Mouse (Mus musculus) forebrain, embryonic 12.5 days (tissue): ENCODE measurements at regions not wholly inside any gene's neighbourhood (a gene's known extent, or its start where the extent isn't known, plus 50 kb on each side); places are given as distances from the start of the nearest gene placed in this dataset.

Source experiments
- ATAC-seq: fragments of 200-750 bp; cut with Nextera tagmentation; 2 replicates; pipeline ENCODE4 v1.8.0; 2017; ENCODE audit warnings: moderate TSS enrichment; ENCODE audit not compliant: low FRiP score
- H3K27ac ChIP-seq: fragments of 300-500 bp; sonication (generic); 2 replicates; pipeline ENCODE4 v1.5.1; 2016; ENCODE audit warnings: mild to moderate bottlenecking
- H3K27me3 ChIP-seq: fragments of 300-500 bp; sonication (generic); 2 replicates; pipeline ENCODE4 v1.6.1; 2016; ENCODE audit warnings: mild to moderate bottlenecking
- H3K36me3 ChIP-seq: fragments of 300-500 bp; sonication (generic); replicated peaks from 2 replicates; pipeline ENCODE4 v1.6.1; 2016; ENCODE audit warnings: mild to moderate bottlenecking
- H3K4me1 ChIP-seq: fragments of 300-500 bp; sonication (generic); 2 replicates; pipeline ENCODE4 v1.6.1; 2016
- H3K4me2 ChIP-seq: fragments of 300-500 bp; sonication (generic); 2 replicates; pipeline ENCODE4 v1.6.1; 2016; ENCODE audit warnings: mild to moderate bottlenecking, moderate library complexity
- H3K4me3 ChIP-seq: fragments of 300-500 bp; sonication (generic); replicated peaks from 2 replicates; pipeline ENCODE4 v1.5.1; 2016; ENCODE audit warnings: mild to moderate bottlenecking
- H3K9ac ChIP-seq: fragments of 300-500 bp; sonication (generic); 2 replicates; pipeline ENCODE4 v1.6.1; 2016; ENCODE audit warnings: mild to moderate bottlenecking
- H3K9me3 ChIP-seq: fragments of 300-500 bp; sonication (generic); 2 replicates; pipeline ENCODE4 v1.6.1; 2016
- WGBS: fragments of 180-500 bp; shearing (Covaris S2); methylation state at CpG from one replicate; pipeline ENCODE4 v1.1.7; 2016; 5-methylcytosine and 5-hydroxymethylcytosine counted together

GRCm38 (mm10) chr11:18596996-18597395, 421.8 kb downstream of the Meis1 start:
- WGBS: 90% methylated on average over 4 of the region's 4 CpGs
- no peak for ATAC-seq
- Histone ChIP-seq H3K4me3 (no peak overlapping the region), H3K36me3 (no peaks in the 10 kb centered on the region), H3K4me1 (no peaks in the 10 kb centered on the region), H3K4me2 (no peak overlapping the region), H3K9ac (no peak overlapping the region), H3K27me3 (no peaks in the 10 kb centered on the region), H3K27ac (no peak overlapping the region), H3K9me3 (no peaks in the 10 kb centered on the region)

DNA sequence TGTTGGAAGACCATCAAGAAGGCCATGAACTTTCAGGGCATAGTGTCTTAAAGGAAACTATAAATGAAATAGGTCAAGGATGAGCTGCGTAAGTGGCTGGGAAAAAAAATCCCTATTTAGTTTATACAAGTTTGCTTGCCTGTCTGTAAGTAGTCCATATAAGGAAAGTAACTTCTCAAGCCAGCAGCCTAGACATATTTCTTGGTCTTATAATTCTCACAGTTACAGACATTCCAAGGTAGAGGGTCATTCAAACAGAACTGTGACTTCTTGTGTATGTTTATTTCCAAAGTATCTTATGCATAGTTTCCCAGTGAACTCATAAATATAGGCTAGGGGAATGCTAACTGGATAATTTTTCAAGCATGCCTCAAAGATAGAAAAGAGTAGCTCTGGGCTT, 428.3 kb downstream of the Meis1 start:
- H3K4me3 ChIP-seq: no peak overlapping the region
- no peaks in the 10 kb centered on the region for H3K36me3 ChIP-seq
- H3K27me3 ChIP-seq: no peaks in the 10 kb centered on the region
- H3K4me2 ChIP-seq: no peak overlapping the region
- no peak overlapping the region for H3K27ac ChIP-seq
- WGBS: 95% methylated on average over 1 of the region's 1 CpGs
- no peaks in the 10 kb centered on the region for H3K4me1 ChIP-seq
- no peaks in the 10 kb centered on the region for H3K9me3 ChIP-seq
- H3K9ac ChIP-seq: no peak overlapping the region
- ATAC-seq: no peak

DNA sequence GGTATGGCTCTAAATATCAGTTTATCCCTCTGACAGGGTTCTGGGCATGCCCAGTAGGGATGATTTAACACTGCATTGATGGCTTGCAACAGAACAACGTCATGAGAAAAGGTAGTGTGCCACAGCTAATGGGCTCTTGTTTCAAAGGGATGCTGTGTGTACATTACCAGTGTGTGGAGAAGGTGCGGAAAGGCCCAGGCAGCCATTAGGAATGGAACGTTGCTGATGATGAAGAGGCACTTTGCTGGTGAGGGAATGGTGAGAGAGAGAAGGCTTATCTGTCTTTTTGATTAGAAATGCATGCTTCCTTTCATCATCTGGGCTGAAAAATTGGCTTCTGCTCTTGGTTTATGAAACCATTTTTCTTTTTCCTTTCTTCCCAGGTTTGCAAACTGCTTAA, 432.3 kb downstream of the Meis1 start:
- H3K4me3 ChIP-seq: no peak overlapping the region
- H3K27me3 ChIP-seq: no peaks in the 10 kb centered on the region
- H3K9me3 ChIP-seq: no peaks in the 10 kb centered on the region
- WGBS: 77% methylated on average over 3 of the region's 3 CpGs
- 0 out of 2 replicates have a peak, but pooled peaks cover 3% of the 10 kb centered on the region for H3K4me1 ChIP-seq
- no peak for ATAC-seq
- H3K27ac ChIP-seq: no peak overlapping the region
- no peak overlapping the region for H3K4me2 ChIP-seq
- no peaks in the 10 kb centered on the region for H3K36me3 ChIP-seq
- H3K9ac ChIP-seq: no peak overlapping the region

GRCm38 (mm10) chr11:18585031-18585430, 433.8 kb downstream of the Meis1 start:
- no peak overlapping the region for H3K27ac ChIP-seq
- H3K4me3 ChIP-seq: no peak overlapping the region
- no peak for ATAC-seq
- no peaks in the 10 kb centered on the region for H3K27me3 ChIP-seq
- 64% methylated on average over 8 of the region's 8 CpGs for WGBS
- 0 out of 2 replicates have a peak, but pooled peaks cover 3% of the 10 kb centered on the region for H3K4me1 ChIP-seq
- no peaks in the 10 kb centered on the region for H3K36me3 ChIP-seq
- H3K9me3 ChIP-seq: no peaks in the 10 kb centered on the region
- H3K9ac ChIP-seq: no peak overlapping the region
- H3K4me2 ChIP-seq: no peak overlapping the region

DNA sequence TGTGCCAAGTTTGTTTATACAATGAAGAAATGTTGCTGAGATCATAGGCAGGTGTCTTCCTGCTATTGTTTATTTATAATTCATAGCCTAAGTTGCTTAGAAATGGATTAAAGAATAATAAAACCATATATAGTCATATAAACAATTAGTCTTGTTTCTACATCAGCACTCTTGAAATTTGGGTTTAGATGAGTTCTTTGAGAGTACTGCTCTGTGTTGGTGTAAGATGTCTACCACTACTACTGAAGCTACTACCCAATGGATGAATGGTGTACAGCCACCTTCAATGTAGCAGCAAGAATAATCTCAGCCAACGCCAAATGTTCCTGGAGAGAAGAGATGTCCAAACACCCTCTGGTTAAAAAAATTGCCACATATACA, 436.0 kb downstream of the Meis1 start:
- no peak overlapping the region for H3K4me2 ChIP-seq
- no peak overlapping the region for H3K9ac ChIP-seq
- 94% methylated on average over 1 of the region's 1 CpGs for WGBS
- H3K9me3 ChIP-seq: no peaks in the 10 kb centered on the region
- 0 out of 2 replicates have a peak, but pooled peaks cover 3% of the 10 kb centered on the region for H3K4me1 ChIP-seq
- H3K27ac ChIP-seq: no peak overlapping the region
- no peak overlapping the region for H3K4me3 ChIP-seq
- no peaks in the 10 kb centered on the region for H3K36me3 ChIP-seq
- ATAC-seq: no peak
- no peaks in the 10 kb centered on the region for H3K27me3 ChIP-seq

DNA sequence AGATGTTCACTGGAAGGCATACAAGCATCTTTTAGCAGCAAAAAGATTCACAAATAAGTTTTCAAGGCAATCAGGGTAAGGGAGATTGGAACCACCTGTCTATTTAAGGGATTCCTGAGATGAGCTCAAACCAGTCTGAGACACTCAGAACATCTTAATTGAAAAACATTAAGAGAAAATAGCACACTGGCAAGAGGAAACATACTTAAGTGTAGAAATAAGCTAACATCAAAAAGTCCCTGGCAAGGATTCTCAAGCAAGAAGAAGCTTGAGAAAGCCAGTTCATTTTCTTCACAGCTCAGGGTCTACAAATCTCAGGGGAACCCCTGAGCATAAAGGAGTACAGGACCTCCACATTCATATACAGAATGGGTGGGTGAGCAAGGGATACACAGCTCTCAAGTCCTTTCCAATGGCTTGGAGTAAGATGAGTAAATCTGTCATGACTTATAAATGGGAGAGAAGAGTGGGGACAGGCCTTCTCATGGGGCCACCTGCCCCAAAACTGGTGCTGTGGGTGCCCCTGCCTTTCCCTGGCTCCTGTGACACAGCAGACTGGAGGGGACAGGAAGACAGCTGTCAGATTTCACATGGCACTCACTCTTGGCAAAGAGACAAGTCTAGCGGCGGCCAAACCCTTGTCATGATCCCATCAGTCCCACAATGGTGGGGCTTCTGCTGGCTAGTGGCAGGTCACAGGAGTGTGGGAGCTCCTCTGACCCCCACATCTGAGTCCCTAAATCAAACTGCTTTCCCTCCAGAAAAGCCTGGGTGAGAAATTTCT, 436.6 kb downstream of the Meis1 start:
- 0 out of 2 replicates have a peak, but pooled peaks cover 3% of the 10 kb centered on the region for H3K4me1 ChIP-seq
- H3K4me2 ChIP-seq: no peak overlapping the region
- H3K27ac ChIP-seq: no peak overlapping the region
- no peak overlapping the region for H3K4me3 ChIP-seq
- no peaks in the 10 kb centered on the region for H3K9me3 ChIP-seq
- no peak overlapping the region for H3K9ac ChIP-seq
- H3K27me3 ChIP-seq: no peaks in the 10 kb centered on the region
- no peak for ATAC-seq
- 95% methylated on average over 2 of the region's 2 CpGs for WGBS
- no peaks in the 10 kb centered on the region for H3K36me3 ChIP-seq

DNA sequence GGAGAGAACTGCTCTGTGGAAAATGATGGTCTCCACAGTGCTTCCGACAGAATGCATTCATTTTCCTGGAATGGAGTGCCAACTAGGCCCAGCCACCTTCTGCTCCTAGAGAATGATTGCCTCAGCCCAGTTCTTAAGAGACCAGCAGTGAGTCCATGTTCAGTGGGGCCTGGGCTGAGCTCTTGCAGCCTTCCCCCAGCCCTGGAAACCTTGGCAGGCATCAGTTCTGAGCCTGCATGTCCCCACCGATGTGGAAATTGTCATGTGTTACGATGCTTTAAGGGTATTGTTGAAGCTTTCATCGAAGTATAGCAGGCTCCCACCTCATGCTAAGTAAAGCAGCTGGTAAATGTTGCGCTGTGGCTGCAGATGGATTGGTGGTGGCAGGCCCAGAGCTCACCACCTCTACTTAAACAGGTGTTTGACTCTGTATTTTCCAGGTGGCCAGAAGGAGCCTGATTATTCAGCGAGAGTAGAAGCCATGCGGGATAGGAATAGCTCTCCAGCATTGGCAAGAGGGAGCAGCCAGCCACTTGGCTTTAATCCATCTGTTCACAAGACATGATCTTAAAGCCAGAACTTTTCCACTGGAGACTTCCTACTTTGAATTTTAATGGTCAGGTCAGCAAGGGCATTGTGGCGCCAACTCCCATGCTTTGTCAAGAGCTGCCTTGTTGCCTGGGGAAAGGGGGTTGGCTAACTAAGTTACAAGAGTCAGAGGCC, 437.5 kb downstream of the Meis1 start:
- Histone ChIP-seq H3K4me3 (no peak overlapping the region), H3K4me1 (0 out of 2 replicates have a peak, but pooled peaks cover 3% of the 10 kb centered on the region), H3K27me3 (no peaks in the 10 kb centered on the region), H3K4me2 (no peak overlapping the region), H3K36me3 (no peaks in the 10 kb centered on the region), H3K9me3 (no peaks in the 10 kb centered on the region), H3K9ac (no peak overlapping the region), H3K27ac (no peak overlapping the region)
- 90% methylated on average over 8 of the region's 8 CpGs for WGBS
- ATAC-seq: no peak

DNA sequence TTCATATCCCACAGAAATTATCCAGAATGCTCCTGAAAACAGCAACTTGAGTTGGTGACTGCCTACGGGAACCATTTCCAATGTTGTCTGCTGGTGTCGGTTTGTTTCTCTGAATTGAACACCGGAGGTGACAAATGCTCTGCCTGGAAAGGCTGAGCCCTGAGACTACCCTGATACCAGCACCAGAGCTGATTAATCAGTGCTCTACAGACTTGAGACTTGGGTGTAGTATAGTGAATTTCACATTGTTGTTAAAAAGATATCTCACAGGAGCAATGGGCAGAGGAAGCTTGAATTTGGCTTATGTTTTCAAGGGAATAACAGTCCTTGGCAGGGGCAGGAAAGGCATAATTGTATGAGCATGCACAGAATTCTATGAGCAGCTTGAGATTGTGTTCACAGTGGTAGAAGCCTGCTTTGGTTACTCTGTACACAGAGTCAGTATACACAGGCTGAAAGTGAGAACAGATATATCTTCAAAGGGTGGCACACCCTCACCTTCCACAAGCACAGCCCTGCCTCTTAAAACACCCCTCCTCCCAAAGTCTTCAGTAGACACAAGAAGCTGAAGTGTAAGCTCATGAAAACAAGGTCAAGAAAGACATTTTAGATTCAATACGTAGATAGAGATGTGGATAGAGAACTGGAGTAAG, 447.1 kb downstream of the Meis1 start:
- no peak overlapping the region for H3K9ac ChIP-seq
- H3K36me3 ChIP-seq: no peaks in the 10 kb centered on the region
- no peak overlapping the region for H3K4me3 ChIP-seq
- H3K27me3 ChIP-seq: no peaks in the 10 kb centered on the region
- H3K9me3 ChIP-seq: no peaks in the 10 kb centered on the region
- H3K4me2 ChIP-seq: no peak overlapping the region
- H3K4me1 ChIP-seq: no peaks in the 10 kb centered on the region
- H3K27ac ChIP-seq: no peak overlapping the region
- 95% methylated on average over 4 of the region's 4 CpGs for WGBS
- no peak for ATAC-seq

DNA sequence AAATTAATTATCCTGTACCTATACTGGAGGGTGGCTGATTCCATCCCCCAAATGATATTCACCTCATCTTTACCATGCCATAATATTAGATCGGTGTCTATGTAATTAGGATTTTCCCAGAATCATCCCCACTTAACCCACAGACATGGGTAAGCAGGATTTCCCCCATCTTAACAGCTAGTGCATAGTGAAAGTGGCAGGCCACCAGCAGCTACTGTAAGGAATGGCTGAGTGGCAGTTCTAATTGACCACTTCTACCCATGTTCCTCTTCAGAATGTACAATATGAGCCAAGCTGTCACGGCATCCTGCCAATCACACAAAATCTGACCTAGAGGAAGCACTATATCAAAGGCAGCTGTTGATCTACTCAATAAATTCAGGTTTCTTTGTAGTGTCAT, 455.8 kb downstream of the Meis1 start:
- no peak overlapping the region for H3K27ac ChIP-seq
- H3K9me3 ChIP-seq: no peaks in the 10 kb centered on the region
- 87% methylated on average over 2 of the region's 2 CpGs for WGBS

DNA sequence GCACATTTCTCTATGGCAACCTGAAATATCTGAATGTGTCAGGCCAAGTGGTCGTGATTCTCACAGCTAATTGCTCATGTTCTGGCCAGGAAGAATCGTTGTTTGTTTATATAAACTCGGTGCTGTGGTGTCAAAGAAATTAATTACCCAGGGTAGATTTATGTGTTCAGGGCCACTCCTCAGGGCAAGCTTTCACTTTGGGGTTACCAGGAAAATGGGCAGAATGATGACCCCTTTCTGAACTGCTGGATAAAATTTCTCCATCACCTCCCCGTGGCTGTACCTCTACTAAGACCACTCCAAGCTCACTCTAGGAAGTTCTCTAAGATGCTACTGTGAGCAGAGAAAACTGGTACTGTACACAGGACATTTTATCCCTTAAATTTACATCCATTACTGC, 460.1 kb downstream of the Meis1 start:
- no peaks in the 10 kb centered on the region for H3K27me3 ChIP-seq
- no peaks in the 10 kb centered on the region for H3K4me1 ChIP-seq
- no peaks in the 10 kb centered on the region for H3K9me3 ChIP-seq
- no peaks in the 10 kb centered on the region for H3K36me3 ChIP-seq
- H3K27ac ChIP-seq: no peak overlapping the region
- WGBS: 61% methylated on average over 4 of the region's 4 CpGs
- no peak overlapping the region for H3K4me2 ChIP-seq
- no peak for ATAC-seq
- H3K9ac ChIP-seq: no peak overlapping the region
- no peak overlapping the region for H3K4me3 ChIP-seq

More for the DNA sequence above, 455.8 kb downstream of the Meis1 start:
- Histone ChIP-seq H3K4me2 (no peak overlapping the region), H3K27me3 (no peaks in the 10 kb centered on the region), H3K4me3 (no peak overlapping the region), H3K4me1 (no peaks in the 10 kb centered on the region), H3K9ac (no peak overlapping the region), H3K36me3 (no peaks in the 10 kb centered on the region)
- no peak for ATAC-seq

DNA sequence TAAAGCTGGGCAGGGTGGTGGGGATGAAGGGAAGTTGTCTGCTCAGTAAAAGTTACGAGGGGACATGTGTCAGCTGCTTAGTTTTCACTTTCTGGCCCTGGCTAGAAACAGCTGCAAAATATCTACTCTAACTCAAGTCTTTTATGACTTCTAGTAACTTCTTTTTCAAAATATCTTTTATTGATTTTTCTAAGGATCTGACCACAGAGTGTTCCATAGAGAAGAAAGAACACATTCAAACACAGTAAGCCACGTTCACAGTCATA, 483.3 kb downstream of the Meis1 start:
- no peaks in the 10 kb centered on the region for H3K27me3 ChIP-seq
- H3K4me2 ChIP-seq: no peak overlapping the region
- H3K36me3 ChIP-seq: no peaks in the 10 kb centered on the region
- H3K9me3 ChIP-seq: no peaks in the 10 kb centered on the region
- no peak overlapping the region for H3K9ac ChIP-seq
- ATAC-seq: no peak
- H3K4me3 ChIP-seq: no peak overlapping the region
- H3K4me1 ChIP-seq: no peaks in the 10 kb centered on the region
- H3K27ac ChIP-seq: no peak overlapping the region
- WGBS: 75% methylated on average over 2 of the region's 2 CpGs

DNA sequence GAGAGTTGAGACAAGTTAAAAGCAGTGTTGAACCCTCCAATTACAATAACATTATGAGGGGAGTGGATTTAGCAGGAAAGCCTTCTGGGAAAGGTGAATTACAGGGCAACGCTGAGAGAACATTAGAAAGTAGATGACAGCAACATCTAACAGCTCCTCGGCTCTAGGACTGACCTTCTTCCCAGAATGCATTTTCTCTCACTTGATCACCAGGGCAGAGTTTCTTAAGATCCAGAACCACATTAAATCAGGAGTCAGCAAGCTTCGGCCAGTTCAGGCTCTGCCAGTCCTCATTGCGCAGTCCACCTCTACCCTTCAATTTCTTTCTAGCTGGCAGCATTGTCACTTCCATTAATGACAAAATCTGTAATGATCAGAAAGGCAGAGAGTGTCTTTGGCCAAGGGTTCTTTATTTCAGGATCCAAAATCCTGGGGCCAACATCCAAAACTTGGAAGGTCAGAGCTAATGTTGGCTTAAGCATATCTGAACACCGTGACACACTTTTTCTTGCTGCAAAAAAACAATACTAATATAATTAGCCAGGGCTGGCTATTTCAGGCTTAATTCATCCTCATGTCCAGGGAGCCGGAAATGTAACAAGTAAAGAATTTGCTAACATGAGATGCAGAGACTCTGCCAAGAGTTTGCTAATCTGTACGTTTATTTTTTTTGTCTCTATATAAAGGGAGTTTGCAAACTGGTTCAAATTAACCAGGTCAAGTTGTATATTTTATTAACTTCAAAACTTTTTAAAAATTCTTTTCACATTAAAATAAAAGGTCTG, 483.8 kb downstream of the Meis1 start:
- Histone ChIP-seq H3K27me3 (no peaks in the 10 kb centered on the region), H3K4me3 (no peak overlapping the region), H3K36me3 (no peaks in the 10 kb centered on the region), H3K4me2 (no peak overlapping the region), H3K9ac (no peak overlapping the region), H3K4me1 (no peaks in the 10 kb centered on the region), H3K27ac (no peak overlapping the region), H3K9me3 (no peaks in the 10 kb centered on the region)
- 80% methylated on average over 7 of the region's 7 CpGs for WGBS
- ATAC-seq: no peak
